Mouse (Mus musculus) CH12.LX (cell line): ENCODE results near the gene Plxdc1.

ENCODE experiments used
- CTCF ChIP-seq, 2 experiments: IDR thresholded peaks in 1 of 2; conservative IDR thresholded peaks in 1 of 2; 2 replicates each; pipeline ENCODE4 v1.5.1; 2011 to 2012; ENCODE audit warnings: low read depth in 2 of 2, low read length in 2 of 2, improper control_type of control experiment in 1 of 2, inconsistent platforms in 1 of 2, mild to moderate bottlenecking in 1 of 2, moderate library complexity in 1 of 2
- EP300 ChIP-seq: IDR thresholded peaks from 2 replicates; pipeline ENCODE4 v1.6.1; 2011; ENCODE audit warnings: low read length, improper control_type of control experiment
- KAT2A ChIP-seq: IDR thresholded peaks from 2 replicates; pipeline ENCODE4 v1.6.1; 2012; ENCODE audit warnings: low read length, improper control_type of control experiment, inconsistent platforms; ENCODE audit not compliant: insufficient replicate concordance
- MAZ ChIP-seq: IDR thresholded peaks from 2 replicates; pipeline ENCODE4 v1.6.1; 2012; ENCODE audit warnings: low read depth, mild to moderate bottlenecking, inconsistent platforms, low read length, improper control_type of control experiment, moderate library complexity
- MEF2A ChIP-seq: IDR thresholded peaks from 2 replicates; pipeline ENCODE4 v1.6.1; 2014; ENCODE audit warnings: low read depth, mild to moderate bottlenecking, inconsistent platforms, low read length, improper control_type of control experiment, borderline replicate concordance
- NRF1 ChIP-seq: IDR thresholded peaks from 2 replicates; pipeline ENCODE4 v1.6.1; 2014; ENCODE audit warnings: low read depth, mild to moderate bottlenecking, inconsistent platforms, low read length, improper control_type of control experiment, moderate library complexity
- POLR2A ChIP-seq: IDR thresholded peaks from 2 replicates; pipeline ENCODE4 v1.6.1; 2011; ENCODE audit warnings: low read depth, mild to moderate bottlenecking, improper control_type of control experiment, low read length
- SMC3 ChIP-seq: IDR thresholded peaks from 2 replicates; pipeline ENCODE4 v1.6.1; 2011; ENCODE audit warnings: low read depth, low read length, improper control_type of control experiment
- ZKSCAN1 ChIP-seq: IDR thresholded peaks from 2 replicates; pipeline ENCODE4 v1.6.1; 2012; ENCODE audit warnings: low read depth, inconsistent platforms, low read length, improper control_type of control experiment, borderline replicate concordance

DNA sequence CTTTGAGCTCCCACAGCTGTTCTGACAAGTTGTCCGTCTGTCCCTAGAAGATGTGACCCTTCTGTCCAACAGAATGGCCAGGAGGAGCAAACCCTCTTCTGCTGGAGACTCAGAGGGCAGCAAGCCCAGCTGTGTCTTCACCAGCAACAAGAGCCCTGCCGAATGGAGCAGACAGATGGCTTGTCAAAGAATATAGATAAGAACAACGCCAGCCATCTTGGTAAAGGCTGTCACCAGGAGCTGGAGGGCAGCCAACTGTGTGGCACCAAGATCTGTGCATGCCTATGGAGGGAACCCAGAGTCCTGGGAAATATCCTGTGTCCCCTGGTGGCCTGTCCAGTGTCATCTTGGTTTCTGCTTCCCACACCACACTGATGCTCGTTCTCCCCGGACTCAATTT lies 78.3 kb downstream of the Plxdc1 start:
- no peak for TF ChIP-seq ZKSCAN1
- TF ChIP-seq MAZ: no peak
- TF ChIP-seq POLR2A: no peak
- no peak for TF ChIP-seq CTCF (conservative IDR thresholded peaks at IDR 0.05 in 1 of 2, IDR thresholded peaks at IDR 0.05 in 1 of 2; ENCODE audit: low read depth in 2 of 2, low read length in 2 of 2)
- no peak for TF ChIP-seq EP300
- no peak for TF ChIP-seq MEF2A
- no peak for TF ChIP-seq SMC3
- no peak for TF ChIP-seq NRF1
- TF ChIP-seq KAT2A: no peak
